Mouse (Mus musculus): ENCODE measurements around the gene Arhgef33.

DNA sequence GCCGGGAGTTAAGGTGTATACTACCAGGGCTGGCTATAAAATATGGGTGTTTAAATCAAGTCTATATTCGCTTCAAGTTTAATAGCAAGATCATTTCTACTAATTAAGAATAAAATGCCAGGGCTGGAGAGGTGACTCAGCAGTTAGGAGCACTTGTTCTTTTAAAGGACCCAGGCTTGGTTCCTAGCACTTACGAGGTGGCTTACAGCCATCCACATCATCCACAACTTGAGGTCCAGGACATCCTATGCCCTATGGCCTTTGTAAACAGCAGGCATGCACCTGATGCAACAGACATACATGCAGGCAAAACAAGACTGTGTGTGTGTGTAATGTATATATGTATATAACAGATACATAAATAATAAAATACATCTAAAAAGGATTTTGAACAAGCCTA lies 39.1 kb upstream of the Arhgef33 start:
- TF ChIP-seq CTCF (IDR thresholded peaks at IDR 0.05; ENCODE audit: control insufficient read depth, insufficient read depth, insufficient read length) (no peak), CEBPB (IDR thresholded peaks at IDR 0.05; ENCODE audit: low read depth) (no peak), USF1 (IDR thresholded peaks at IDR 0.05; ENCODE audit: low read depth) (no peak), MYOG (IDR thresholded peaks at IDR 0.05; ENCODE audit: control insufficient read depth, extremely low read depth, insufficient read length) (no peak), MYOD1 (IDR thresholded peaks at IDR 0.05; ENCODE audit: control insufficient read depth, insufficient read length, low read depth) (no peak)

Measured in C2C12 (cell line).